ENCODE assay signal across 8 mouse cellular contexts in genomic region chrX:50657835-50658565, GRCm38 (mm10).
DNase-seq lines count a peak whose midpoint lies in the region; ATAC-seq and TF ChIP-seq lines count a peak whose summit lies in the region.

No protein-coding gene starts in this region.

- no peaks in the 10 kb centered on the region for H3K9me3 ChIP-seq in ES-Bruce4 (replicated peaks; ENCODE audit: control insufficient read depth, insufficient read depth, low read length, poor library complexity, severe bottlenecking)
- no peaks in the 10 kb centered on the region for H3K9me3 ChIP-seq in hindbrain, embryonic 10.5 days

- H3K27me3 ChIP-seq in ES-Bruce4 (ENCODE audit: control insufficient read depth, insufficient read depth, low read length, poor library complexity, severe bottlenecking), result no peaks in the 10 kb centered on the region
- peaks cover 5% of the 10 kb centered on the region; the same call in 1 of the 2 replicates for H3K27me3 ChIP-seq in hindbrain, embryonic 10.5 days (ENCODE audit: insufficient read depth, poor library complexity, severe bottlenecking)

- no peak overlapping the region for H3K9ac ChIP-seq in ES-Bruce4 (ENCODE audit: low read depth, poor library complexity, severe bottlenecking)

- no peaks in the 10 kb centered on the region for H3K36me3 ChIP-seq in ES-Bruce4 (ENCODE audit: control insufficient read depth, insufficient read depth, low read length, poor library complexity, severe bottlenecking)
- H3K36me3 ChIP-seq in hindbrain, embryonic 10.5 days, result no peaks in the 10 kb centered on the region

- ATAC-seq in megakaryocyte, adult 5-6 weeks (ENCODE audit: poor library complexity, severe bottlenecking), result peak; percentile 89
- ATAC-seq in erythroblast, adult 5-6 weeks (replicated peaks; ENCODE audit: low FRiP score, poor library complexity, severe bottlenecking), result no peak

- peak; percentile 14 for DNase-seq in adrenal gland, adult 8-10 months
- DNase-seq in hindbrain, embryonic 10.5 days (ENCODE audit: low spot score), result peak; percentile 76
- peak; percentile 65 to 72 for DNase-seq in layer of hippocampus, postnatal 10 days (ENCODE audit: low spot score in 2 of 2)
- DNase-seq in right cerebral cortex, adult 2 months (ENCODE audit: low spot score in 2 of 2), result peak; percentile 57 to 61

- no peaks in the 10 kb centered on the region for H3K4me1 ChIP-seq in ES-Bruce4 (ENCODE audit: control insufficient read depth, insufficient read depth, low read length)
- no peaks in the 10 kb centered on the region for H3K4me1 ChIP-seq in embryonic fibroblast, embryonic 13.5 days (ENCODE audit: control insufficient read depth, insufficient read depth, low read length)
- H3K4me1 ChIP-seq in hindbrain, embryonic 10.5 days (replicated peaks), result no peaks in the 10 kb centered on the region

- no peak overlapping the region for H3K4me3 ChIP-seq in ES-Bruce4 (ENCODE audit: low read depth, low read length)
- no peak overlapping the region for H3K4me3 ChIP-seq in embryonic fibroblast, embryonic 13.5 days (ENCODE audit: insufficient read depth, low read length)
- H3K4me3 ChIP-seq in hindbrain, embryonic 10.5 days, result no peak overlapping the region

- TF ChIP-seq POLR2A in ES-Bruce4 (IDR thresholded peaks at IDR 0.05; ENCODE audit: insufficient read depth, low read length), result no peak
- TF ChIP-seq POLR2A in embryonic fibroblast, embryonic 13.5 days (IDR thresholded peaks at IDR 0.05; ENCODE audit: low read depth, low read length), result no peak

- H3K27ac ChIP-seq in ES-Bruce4 (ENCODE audit: insufficient read depth, low read length), result no peak overlapping the region
- no peak overlapping the region for H3K27ac ChIP-seq in embryonic fibroblast, embryonic 13.5 days (ENCODE audit: insufficient read depth, low read length)
- H3K27ac ChIP-seq in hindbrain, embryonic 10.5 days, result peak overlapping the region; percentile 80

- no peak for TF ChIP-seq EP300 in ES-Bruce4 (IDR thresholded peaks at IDR 0.05; ENCODE audit: insufficient read depth, low read depth, low read length)

- peak; percentile 63 for TF ChIP-seq CTCF in ES-Bruce4 (IDR thresholded peaks at IDR 0.05; ENCODE audit: low read depth, low read length)
- peak; percentile 75; the same call in 1 of the 2 replicates for TF ChIP-seq CTCF in embryonic fibroblast, embryonic 13.5 days (IDR thresholded peaks at IDR 0.05; ENCODE audit: borderline replicate concordance, insufficient read depth, low read length)

- 39% methylated on average over 9 of the region's 9 CpGs for WGBS in hindbrain, embryonic 10.5 days

Comparison
In these comparisons a context has a peak if more than half of its experiments do, and no peak if none do; other contexts are left out.
1. DNase-seq: peak in every context shown above with its lines; median percentile 76 in hindbrain, embryonic 10.5 days; 68 in layer of hippocampus, postnatal 10 days; 59 in right cerebral cortex, adult 2 months; 14 in adrenal gland, adult 8-10 months.